Mouse (Mus musculus): ENCODE results near the gene 1110032A03Rik. TPM values are rescaled to one million over a fixed set of nuclear protein-coding genes. Genes with fewer than 3 reads are reported as not detected.

Gene 1110032A03Rik
- polyA plus RNA-seq, 1 experiment from 2014 or later, result 36.8 TPM

DNA sequence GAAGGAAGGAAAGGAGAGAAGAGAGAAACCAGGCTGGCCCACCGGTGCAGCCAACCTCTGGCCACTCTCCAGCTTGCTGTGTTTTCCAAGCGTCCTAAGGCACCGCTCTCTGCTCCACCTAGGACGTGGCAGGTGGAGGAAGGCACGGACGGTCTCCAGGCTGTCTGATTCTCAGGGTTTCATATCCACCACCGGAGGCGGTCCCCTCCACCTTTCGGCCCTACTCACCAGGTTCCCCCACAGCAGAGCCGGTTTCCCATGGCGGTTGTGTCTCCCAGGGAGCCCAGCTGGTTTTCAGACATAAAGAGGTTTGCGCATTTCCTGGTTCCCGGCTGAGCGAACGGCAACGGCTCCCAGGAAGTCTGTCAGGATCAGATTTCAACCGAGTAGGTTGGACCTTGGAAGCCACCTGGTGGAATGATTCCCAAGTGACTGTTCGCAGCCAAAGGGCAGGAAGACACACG lies 29.1 kb downstream of the 1110032A03Rik start, which contains the start of gene 2310030G06Rik:
Gene 2310030G06Rik, minus strand, starts transcription at position 323 of the 464 bp plus-strand sequence.
- WGBS, result 3% methylated on average over 19 of the region's 19 CpGs
- Histone ChIP-seq H3K4me2 (replicated peaks; ENCODE audit: low read depth) (peak within 1 kb of the TSS; percentile 66), H3K9ac (ENCODE audit: low read length) (peak within 1 kb of the TSS; percentile 73), H3K4me1 (replicated peaks; ENCODE audit: control insufficient read depth, insufficient read depth) (no peaks in the 10 kb centered on the region; the same call in 1 of the 2 replicates), H3K27me3 (ENCODE audit: control insufficient read depth, insufficient read depth, low read length) (no peaks in the 10 kb centered on the region), H3K4me3 (ENCODE audit: low read depth, low read length) (peak within 1 kb of the TSS; percentile 49), H3K27ac (replicated peaks) (peak within 1 kb of the TSS; percentile 94), H3K36me3 (ENCODE audit: control insufficient read depth, insufficient read depth, low read length) (no peaks in the 10 kb centered on the region), H3K9me3 (ENCODE audit: control insufficient read depth, low read length) (no peaks in the 10 kb centered on the region)
- no peak for TF ChIP-seq EP300 (optimal IDR thresholded peaks at IDR 0.05)
- peak; percentile 67 for TF ChIP-seq CTCF (IDR thresholded peaks at IDR 0.05; ENCODE audit: low read depth)
- ATAC-seq (ENCODE audit: low FRiP score, low TSS enrichment) (peak; percentile 84), DNase-seq (ENCODE audit: low spot score) (peak; percentile 84)

DNA sequence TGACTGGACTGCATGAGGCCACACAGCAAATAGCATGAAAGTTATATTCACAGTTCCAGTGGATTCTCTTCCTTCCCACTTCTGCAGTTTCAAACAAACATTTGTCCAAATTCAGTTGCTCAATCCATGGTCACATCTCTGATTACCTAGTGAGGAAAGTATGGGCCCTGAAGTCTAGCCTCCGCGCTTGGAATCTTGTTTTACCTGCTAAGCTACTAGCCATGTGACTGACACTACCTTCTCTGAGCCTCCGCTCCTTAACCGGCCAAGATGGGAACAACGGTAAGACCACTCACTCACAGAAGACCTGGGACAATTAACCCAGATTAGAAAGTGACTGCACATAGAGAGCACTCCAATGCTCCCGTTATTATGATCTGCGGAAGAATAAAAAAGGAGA lies 29.5 kb downstream of the 1110032A03Rik start:
- TF ChIP-seq EP300 (optimal IDR thresholded peaks at IDR 0.05) (no peak), CTCF (IDR thresholded peaks at IDR 0.05; ENCODE audit: low read depth) (no peak)
- no peaks in the 10 kb centered on the region for H3K4me1 ChIP-seq (replicated peaks; ENCODE audit: control insufficient read depth, insufficient read depth)
- DNase-seq (ENCODE audit: low spot score) (peak; percentile 61), ATAC-seq (ENCODE audit: low FRiP score, low TSS enrichment) (peak; percentile 65)
- peak overlapping the region; percentile 49 for H3K4me3 ChIP-seq (ENCODE audit: low read depth, low read length)
- no peaks in the 10 kb centered on the region for H3K27me3 ChIP-seq (ENCODE audit: control insufficient read depth, insufficient read depth, low read length)
- 10% methylated on average over 7 of the region's 7 CpGs for WGBS
- peak overlapping the region; percentile 94 for H3K27ac ChIP-seq (replicated peaks)
- H3K9ac ChIP-seq (ENCODE audit: low read length), result peak overlapping the region; percentile 73
- H3K9me3 ChIP-seq (ENCODE audit: control insufficient read depth, low read length), result no peaks in the 10 kb centered on the region
- peak overlapping the region; percentile 66 for H3K4me2 ChIP-seq (replicated peaks; ENCODE audit: low read depth)
- no peaks in the 10 kb centered on the region for H3K36me3 ChIP-seq (ENCODE audit: control insufficient read depth, insufficient read depth, low read length)

DNA sequence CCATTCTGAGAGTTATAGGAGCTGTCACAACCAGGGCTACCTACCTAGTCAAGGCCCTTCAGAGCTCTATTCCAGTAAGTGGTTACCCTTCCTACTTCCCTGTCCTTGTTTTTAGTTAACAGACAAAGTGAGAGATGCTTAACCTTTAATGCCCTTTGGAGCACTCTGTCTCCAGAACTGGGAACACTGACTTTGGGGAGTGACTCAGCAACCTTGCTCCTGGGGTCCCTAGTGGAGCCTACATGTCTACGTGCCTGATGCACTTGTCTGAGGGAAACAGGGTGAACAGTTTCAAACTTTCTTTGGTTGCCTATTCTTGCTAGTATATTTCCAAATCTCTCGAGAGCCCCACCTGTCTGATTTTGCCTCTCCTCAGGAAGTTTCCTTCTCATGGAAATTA lies 32.6 kb downstream of the 1110032A03Rik start:
- no peak for ATAC-seq (ENCODE audit: low FRiP score, low TSS enrichment)
- no peak for DNase-seq (ENCODE audit: low spot score)
- 63% methylated on average over 2 of the region's 2 CpGs for WGBS
- no peak overlapping the region for H3K27ac ChIP-seq (replicated peaks)
- H3K27me3 ChIP-seq (ENCODE audit: control insufficient read depth, insufficient read depth, low read length), result no peaks in the 10 kb centered on the region
- H3K36me3 ChIP-seq (ENCODE audit: control insufficient read depth, insufficient read depth, low read length), result no peaks in the 10 kb centered on the region
- H3K4me2 ChIP-seq (replicated peaks; ENCODE audit: low read depth), result no peak overlapping the region
- H3K4me1 ChIP-seq (replicated peaks; ENCODE audit: control insufficient read depth, insufficient read depth), result no peaks in the 10 kb centered on the region
- H3K9me3 ChIP-seq (ENCODE audit: control insufficient read depth, low read length), result no peaks in the 10 kb centered on the region
- TF ChIP-seq CTCF (IDR thresholded peaks at IDR 0.05; ENCODE audit: low read depth) (no peak), EP300 (optimal IDR thresholded peaks at IDR 0.05) (no peak)
- no peak overlapping the region for H3K9ac ChIP-seq (ENCODE audit: low read length)
- no peak overlapping the region for H3K4me3 ChIP-seq (ENCODE audit: low read depth, low read length)

DNA sequence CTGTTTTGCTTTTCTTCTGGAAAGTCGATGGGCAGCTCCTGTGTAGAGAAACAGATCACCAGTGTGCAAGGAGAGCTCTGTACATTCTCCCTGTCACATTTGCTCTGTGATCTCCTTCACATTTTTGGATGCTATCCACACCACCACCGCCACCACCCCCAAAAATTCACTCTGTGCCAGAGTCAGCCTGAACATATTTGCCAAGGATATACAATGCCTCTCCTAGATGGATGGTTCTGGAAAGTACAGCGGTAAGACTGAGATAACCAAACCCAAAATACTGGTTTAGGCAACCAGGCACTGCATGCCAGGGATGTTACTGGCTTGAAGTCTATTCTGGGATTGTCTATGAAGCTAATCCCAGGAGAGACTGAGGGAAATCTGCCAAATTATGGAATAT lies 33.1 kb downstream of the 1110032A03Rik start:
- Histone ChIP-seq H3K9ac (ENCODE audit: low read length) (no peak overlapping the region), H3K27me3 (ENCODE audit: control insufficient read depth, insufficient read depth, low read length) (no peaks in the 10 kb centered on the region), H3K4me3 (ENCODE audit: low read depth, low read length) (no peak overlapping the region), H3K4me2 (replicated peaks; ENCODE audit: low read depth) (no peak overlapping the region), H3K9me3 (ENCODE audit: control insufficient read depth, low read length) (no peaks in the 10 kb centered on the region), H3K36me3 (ENCODE audit: control insufficient read depth, insufficient read depth, low read length) (no peaks in the 10 kb centered on the region), H3K27ac (replicated peaks) (no peak overlapping the region), H3K4me1 (replicated peaks; ENCODE audit: control insufficient read depth, insufficient read depth) (no peaks in the 10 kb centered on the region)
- DNase-seq (ENCODE audit: low spot score), result no peak
- 66% methylated on average over 3 of the region's 3 CpGs for WGBS
- TF ChIP-seq CTCF (IDR thresholded peaks at IDR 0.05; ENCODE audit: low read depth) (no peak), EP300 (optimal IDR thresholded peaks at IDR 0.05) (no peak)
- no peak for ATAC-seq (ENCODE audit: low FRiP score, low TSS enrichment)

DNA sequence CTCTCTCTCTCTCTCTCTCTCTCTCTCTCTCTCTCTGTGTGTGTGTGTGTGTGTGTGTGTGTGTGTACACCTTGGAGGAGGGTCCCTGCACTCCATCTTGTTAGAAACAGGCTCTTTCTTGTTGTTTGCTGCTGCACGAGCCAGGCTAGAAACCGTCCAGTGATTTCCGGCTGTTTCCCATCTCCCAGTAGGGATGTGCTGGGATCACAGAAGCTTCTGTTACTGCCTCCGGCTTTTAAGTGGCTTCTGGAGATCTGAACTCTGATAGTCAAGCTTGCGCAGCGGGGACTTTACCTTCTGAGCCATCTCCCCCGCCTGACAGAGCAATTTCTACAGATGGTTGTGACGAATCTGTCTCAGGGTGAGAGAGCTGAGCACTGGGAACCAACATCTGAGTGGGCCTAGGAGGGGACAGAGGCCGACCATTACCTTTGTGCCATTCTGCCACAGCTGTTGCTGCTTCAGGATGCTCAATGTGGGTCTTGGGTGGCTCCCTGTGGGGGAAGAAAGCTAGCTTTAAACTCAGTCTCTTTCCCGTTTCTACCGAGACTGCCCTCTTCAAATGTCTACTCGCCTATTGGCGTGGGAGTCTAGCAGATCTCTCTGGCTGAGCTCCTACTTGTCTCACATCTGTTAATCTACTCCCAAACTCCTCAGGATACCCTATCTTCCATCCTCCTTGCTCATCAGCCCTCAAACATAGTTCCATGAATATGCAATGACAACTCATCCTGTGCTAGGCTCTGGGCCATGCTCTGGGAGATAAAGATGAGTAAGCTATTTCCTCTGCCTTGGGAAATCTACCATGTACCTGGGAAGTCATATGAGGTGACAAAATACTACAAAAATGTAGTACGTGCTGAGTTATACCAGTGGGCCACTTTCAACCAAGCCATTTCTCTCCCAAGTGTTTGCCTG lies 34.2 kb downstream of the 1110032A03Rik start:
- Histone ChIP-seq H3K27me3 (ENCODE audit: control insufficient read depth, insufficient read depth, low read length) (no peaks in the 10 kb centered on the region), H3K9ac (ENCODE audit: low read length) (no peak overlapping the region), H3K4me2 (replicated peaks; ENCODE audit: low read depth) (no peak overlapping the region), H3K4me3 (ENCODE audit: low read depth, low read length) (no peak overlapping the region), H3K9me3 (ENCODE audit: control insufficient read depth, low read length) (no peaks in the 10 kb centered on the region), H3K4me1 (replicated peaks; ENCODE audit: control insufficient read depth, insufficient read depth) (no peaks in the 10 kb centered on the region), H3K36me3 (ENCODE audit: control insufficient read depth, insufficient read depth, low read length) (no peaks in the 10 kb centered on the region), H3K27ac (replicated peaks) (no peak overlapping the region)
- DNase-seq (ENCODE audit: low spot score) (no peak), ATAC-seq (ENCODE audit: low FRiP score, low TSS enrichment) (no peak)
- TF ChIP-seq CTCF (IDR thresholded peaks at IDR 0.05; ENCODE audit: low read depth) (no peak), EP300 (optimal IDR thresholded peaks at IDR 0.05) (no peak)
- WGBS, result 92% methylated on average over 14 of the region's 14 CpGs
